Mouse (Mus musculus) neural tube, embryonic 14.5 days (tissue): ENCODE measurements around the gene H2-DMb2. TPM values are rescaled to one million over a fixed set of nuclear protein-coding genes. Genes with fewer than 3 reads are reported as not detected.
"Not testable (repeated sequence)": the region's sequence is repeated elsewhere in the genome, so short reads cannot be mapped to it uniquely, and the experiment has no call there.

Source experiments
- ATAC-seq: fragments of 200-750 bp; cut with Nextera tagmentation; 2 replicates; pipeline ENCODE4 v1.8.0; 2017; ENCODE audit warnings: low read depth, mild to moderate bottlenecking, moderate TSS enrichment, moderate library complexity
- H3K27ac ChIP-seq: fragments of 300-500 bp; sonication (generic); 2 replicates; pipeline ENCODE4 v1.5.1; 2014; ENCODE audit warnings: low read depth, mild to moderate bottlenecking, control low read depth, low read length, moderate library complexity, mixed read lengths
- H3K27me3 ChIP-seq: fragments of 300-500 bp; sonication (generic); 2 replicates; pipeline ENCODE4 v1.6.1; 2014; ENCODE audit warnings: low read length; ENCODE audit not compliant: control insufficient read depth, insufficient read depth
- H3K36me3 ChIP-seq: fragments of 300-500 bp; sonication (generic); 2 replicates; pipeline ENCODE4 v1.6.1; 2014; ENCODE audit warnings: low read length, mixed read lengths; ENCODE audit not compliant: control insufficient read depth, insufficient read depth
- H3K4me1 ChIP-seq: fragments of 300-500 bp; sonication (generic); 2 replicates; pipeline ENCODE4 v1.6.1; 2014; ENCODE audit warnings: low read length; ENCODE audit not compliant: control insufficient read depth, insufficient read depth
- H3K4me2 ChIP-seq: fragments of 300-500 bp; sonication (generic); 2 replicates; pipeline ENCODE4 v1.6.1; 2014; ENCODE audit warnings: mild to moderate bottlenecking, low read depth, low read length, control low read depth
- H3K4me3 ChIP-seq: fragments of 300-500 bp; sonication (generic); 2 replicates; pipeline ENCODE4 v1.5.1; 2014; ENCODE audit warnings: low read depth, low read length, control low read depth, mixed read lengths
- H3K9ac ChIP-seq: fragments of 300-500 bp; sonication (generic); replicated peaks from 2 replicates; pipeline ENCODE4 v1.6.1; 2014; ENCODE audit warnings: low read depth, mild to moderate bottlenecking, control low read depth, low read length, mixed read lengths
- H3K9me3 ChIP-seq: fragments of 300-500 bp; sonication (generic); 2 replicates; pipeline ENCODE4 v1.6.1; 2016; ENCODE audit warnings: low read length; ENCODE audit not compliant: control insufficient read depth
- WGBS: fragments of 180-500 bp; shearing (Covaris S2); extraction: QIAGEN DNeasy Blood & Tissue Kit; methylation state at CpG from one replicate; pipeline ENCODE4 v1.1.7; 2014; 5-methylcytosine and 5-hydroxymethylcytosine counted together
- polyA plus RNA-seq: library from polyadenylated mRNA; unstranded; fragments of >200 nt; fragmentation: Nextera tagmentation; extraction: Ambion mirVana; gene quantifications from 2 replicates; pipeline ENCODE4 v1.2.1, GENCODE M21; 2014

Gene H2-DMb2
- polyA plus RNA-seq, 1 experiment from 2014 or later, result 0.16 TPM

DNA sequence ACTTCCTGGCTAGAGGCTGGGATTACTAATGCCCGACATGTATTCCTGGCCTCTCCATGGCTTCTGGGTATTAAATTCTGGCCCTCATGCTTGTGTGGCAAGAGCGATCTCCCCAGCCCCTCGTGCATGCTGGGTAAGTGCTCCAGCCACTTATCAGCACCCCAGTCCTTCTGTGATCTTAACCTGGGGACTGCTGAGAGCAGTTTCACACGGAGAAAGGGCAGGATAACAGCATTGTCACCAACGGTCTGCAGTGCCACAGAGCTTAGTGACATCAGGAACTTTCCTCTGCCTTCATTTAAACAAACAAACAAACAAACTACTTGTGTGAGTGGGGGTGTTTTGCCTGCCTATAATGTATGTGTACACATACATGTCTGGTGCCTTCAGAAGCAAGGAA, 2.9 kb upstream of the H2-DMb2 start:
- no peak overlapping the region for H3K27ac ChIP-seq
- WGBS, result 12% methylated on average over 5 of the region's 5 CpGs
- H3K9ac ChIP-seq, result no peak overlapping the region
- H3K36me3 ChIP-seq, result no peaks in the 10 kb centered on the region
- H3K27me3 ChIP-seq, result peaks cover 21% of the 10 kb centered on the region
- no peak for ATAC-seq
- H3K4me3 ChIP-seq, result no peak overlapping the region
- 0 out of 2 replicates have a peak, but pooled peaks cover 3% of the 10 kb centered on the region for H3K4me1 ChIP-seq
- H3K4me2 ChIP-seq, result no peak overlapping the region
- no peaks in the 10 kb centered on the region for H3K9me3 ChIP-seq

DNA sequence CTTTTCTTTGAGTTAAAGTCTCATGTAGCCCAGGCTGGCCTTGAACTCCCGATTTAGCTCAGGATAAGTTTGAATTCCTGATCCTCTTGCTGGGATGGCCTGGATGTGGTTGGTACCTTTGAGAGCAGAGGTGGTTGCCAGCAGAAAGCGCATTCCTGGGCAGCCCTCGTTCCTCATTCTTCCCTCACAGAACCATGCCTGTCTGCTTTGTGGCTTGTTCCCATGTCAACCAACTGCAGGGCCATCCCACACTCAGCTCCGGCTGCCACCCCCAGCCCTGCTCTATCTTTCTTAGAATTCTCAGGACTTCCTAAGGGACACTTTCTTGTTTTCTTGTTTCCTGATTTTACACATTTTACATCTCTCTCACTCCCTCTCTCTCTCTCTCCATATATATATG, 1.7 kb upstream of the H2-DMb2 start:
- WGBS, result 51% methylated on average over 4 of the region's 4 CpGs

DNA sequence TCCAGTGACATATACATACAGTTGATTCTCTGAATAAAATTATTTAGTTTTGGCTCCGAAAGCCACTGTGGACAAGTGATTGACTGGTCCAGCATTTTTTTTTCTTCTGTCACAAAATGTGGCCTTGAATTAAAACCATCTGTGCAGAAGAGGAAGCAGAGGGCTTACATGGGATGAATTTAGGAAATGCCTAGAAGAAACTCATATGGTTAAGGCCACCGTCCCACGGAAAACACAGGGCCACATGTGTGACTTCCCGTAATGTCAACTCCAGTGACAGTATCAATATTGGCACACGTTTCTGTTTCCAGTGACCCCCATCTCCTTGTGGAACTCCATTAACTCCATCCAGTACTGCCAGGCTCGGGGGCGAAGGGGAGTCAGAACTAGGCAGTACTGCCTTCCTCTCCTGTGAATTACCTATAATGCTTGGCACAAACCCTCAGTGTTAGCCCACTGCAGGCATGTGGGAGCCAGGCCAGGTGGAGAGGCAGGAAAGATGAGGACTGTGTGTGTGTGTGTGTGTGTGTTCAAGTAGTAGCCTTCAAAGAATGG, 574 bp upstream of the H2-DMb2 start:
- Histone ChIP-seq H3K27ac (no peak overlapping the region), H3K9ac (no peak overlapping the region), H3K4me1 (0 out of 2 replicates have a peak, but pooled peaks cover 3% of the 10 kb centered on the region), H3K4me2 (no peak overlapping the region), H3K36me3 (no peaks in the 10 kb centered on the region), H3K9me3 (no peaks in the 10 kb centered on the region), H3K4me3 (no peak overlapping the region), H3K27me3 (peaks cover 21% of the 10 kb centered on the region)
- ATAC-seq, result no peak
- 82% methylated on average over 7 of the region's 7 CpGs for WGBS

More for the DNA sequence above, 1.7 kb upstream of the H2-DMb2 start:
- Histone ChIP-seq H3K4me1 (0 out of 2 replicates have a peak, but pooled peaks cover 3% of the 10 kb centered on the region), H3K36me3 (no peaks in the 10 kb centered on the region), H3K9ac (no peak overlapping the region), H3K9me3 (no peaks in the 10 kb centered on the region), H3K4me2 (no peak overlapping the region), H3K4me3 (no peak overlapping the region), H3K27ac (no peak overlapping the region), H3K27me3 (peaks cover 21% of the 10 kb centered on the region)
- no peak for ATAC-seq

DNA sequence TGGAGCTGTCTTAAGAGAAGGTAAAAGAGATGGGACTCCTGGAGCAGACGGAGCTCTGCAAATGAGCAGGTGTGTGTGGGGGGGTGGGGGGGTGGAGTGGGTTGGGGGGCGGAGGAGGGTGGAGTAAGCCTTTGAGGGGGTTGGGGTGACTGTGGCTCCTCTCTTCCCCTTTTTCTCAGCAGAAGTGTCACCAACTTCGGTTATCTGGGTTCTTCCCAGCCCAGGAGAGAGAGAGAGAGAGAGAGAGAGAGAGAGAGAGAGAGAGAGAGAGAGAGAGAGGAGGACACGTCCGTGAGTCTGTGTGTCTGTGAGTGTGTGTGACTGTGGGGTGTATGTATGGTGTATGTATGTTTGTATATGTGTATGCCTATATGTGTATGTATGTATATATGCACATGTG, 354 bp downstream of the H2-DMb2 start:
- 70% methylated on average over 3 of the region's 5 CpGs for WGBS
- Histone ChIP-seq H3K9me3 (no peaks in the 10 kb centered on the region), H3K4me3 (no peak overlapping the region), H3K9ac (no peak overlapping the region), H3K36me3 (no peaks in the 10 kb centered on the region), H3K27me3 (peaks cover 18% of the 10 kb centered on the region), H3K4me1 (0 out of 2 replicates have a peak, but pooled peaks cover 3% of the 10 kb centered on the region), H3K4me2 (no peak overlapping the region), H3K27ac (no peak overlapping the region)
- ATAC-seq, result no peak

DNA sequence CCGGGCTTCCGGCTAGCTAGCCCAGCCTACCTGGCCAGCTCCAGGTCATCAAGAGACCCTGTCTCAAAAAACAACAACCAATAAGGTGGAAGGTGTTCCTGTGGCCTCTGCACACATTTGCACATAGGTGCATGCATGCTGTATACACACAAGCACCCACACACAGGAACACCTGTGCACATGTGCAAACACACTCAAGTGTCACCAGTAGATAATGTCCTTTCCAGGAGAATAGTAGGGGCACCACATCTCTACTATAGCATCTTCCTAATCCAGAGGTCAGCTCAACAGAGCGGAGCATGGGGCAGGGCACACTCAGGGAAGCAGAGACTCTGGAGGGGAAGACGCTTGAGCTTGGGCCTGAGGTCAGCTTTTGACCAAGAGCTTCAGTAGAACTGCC, 1.1 kb downstream of the H2-DMb2 start:
- not testable (repeated sequence) for H3K9ac ChIP-seq, H3K4me1 ChIP-seq, H3K4me2 ChIP-seq, H3K9me3 ChIP-seq, ATAC-seq, H3K36me3 ChIP-seq, H3K27ac ChIP-seq, H3K4me3 ChIP-seq
- H3K27me3 ChIP-seq, result peaks cover 10% of the 10 kb centered on the region
- 88% methylated on average over 4 of the region's 4 CpGs for WGBS

DNA sequence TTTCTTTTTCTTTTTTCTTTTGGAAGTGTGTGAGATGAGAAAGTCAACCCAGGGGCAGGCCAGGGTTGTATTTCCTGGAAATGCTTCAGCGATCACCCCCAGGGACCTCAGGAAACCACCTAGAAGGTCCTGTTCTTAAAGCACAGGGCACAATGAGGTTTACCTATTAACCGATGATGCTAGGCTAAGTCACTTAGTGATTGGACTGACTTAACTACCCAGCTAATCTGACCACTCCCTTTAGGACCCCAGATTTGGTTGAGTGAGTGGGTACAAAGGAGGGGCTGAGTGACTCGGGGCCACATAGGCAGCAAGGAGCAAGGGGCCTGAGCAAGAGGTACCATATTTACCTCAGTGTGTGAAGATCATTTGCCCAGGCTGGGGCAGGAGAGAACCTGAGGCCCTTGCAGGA, 1.9 kb downstream of the H2-DMb2 start:
- Histone ChIP-seq H3K27ac (no peak overlapping the region), H3K36me3 (no peaks in the 10 kb centered on the region), H3K4me3 (no peak overlapping the region), H3K27me3 (peaks cover 5% of the 10 kb centered on the region; the same call in 1 of the 2 replicates), H3K4me2 (no peak overlapping the region), H3K9ac (no peak overlapping the region), H3K4me1 (no peaks in the 10 kb centered on the region), H3K9me3 (no peaks in the 10 kb centered on the region)
- ATAC-seq, result no peak
- 73% methylated on average over 3 of the region's 3 CpGs for WGBS

DNA sequence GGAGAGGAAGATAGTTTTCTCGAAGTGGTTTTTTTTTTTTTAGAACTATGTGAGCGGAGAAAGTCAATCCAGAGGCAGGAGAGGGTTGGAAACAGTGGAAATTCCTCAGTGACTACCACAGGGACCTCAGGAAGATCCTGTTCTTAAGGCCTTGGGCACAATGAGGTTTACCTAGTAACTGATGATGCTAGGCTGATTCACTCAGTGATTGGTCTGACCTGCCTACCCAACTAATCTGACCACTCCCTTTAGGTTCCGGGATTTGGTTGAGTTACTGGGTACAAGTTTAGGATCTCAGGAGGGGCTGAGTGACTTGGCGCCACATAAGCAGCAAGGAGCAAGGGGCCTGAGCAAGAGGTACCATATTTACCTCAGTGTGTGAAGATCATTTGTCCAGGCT, 9.8 kb downstream of the H2-DMb2 start, which contains the start of gene H2-DMb1:
TSS of gene H2-DMb1 (plus strand) at position 150 of the 400 bp plus-strand sequence.
- no peaks in the 10 kb centered on the region for H3K27me3 ChIP-seq
- H3K36me3 ChIP-seq, result no peaks in the 10 kb centered on the region
- ATAC-seq, result no peak
- no peaks in the 10 kb centered on the region for H3K4me1 ChIP-seq
- H3K27ac ChIP-seq, result no peak within 1 kb of the TSS
- no peak within 1 kb of the TSS for H3K9ac ChIP-seq
- no peak within 1 kb of the TSS for H3K4me3 ChIP-seq
- no peaks in the 10 kb centered on the region for H3K9me3 ChIP-seq
- 67% methylated on average over 4 of the region's 4 CpGs for WGBS
- no peak within 1 kb of the TSS for H3K4me2 ChIP-seq

DNA sequence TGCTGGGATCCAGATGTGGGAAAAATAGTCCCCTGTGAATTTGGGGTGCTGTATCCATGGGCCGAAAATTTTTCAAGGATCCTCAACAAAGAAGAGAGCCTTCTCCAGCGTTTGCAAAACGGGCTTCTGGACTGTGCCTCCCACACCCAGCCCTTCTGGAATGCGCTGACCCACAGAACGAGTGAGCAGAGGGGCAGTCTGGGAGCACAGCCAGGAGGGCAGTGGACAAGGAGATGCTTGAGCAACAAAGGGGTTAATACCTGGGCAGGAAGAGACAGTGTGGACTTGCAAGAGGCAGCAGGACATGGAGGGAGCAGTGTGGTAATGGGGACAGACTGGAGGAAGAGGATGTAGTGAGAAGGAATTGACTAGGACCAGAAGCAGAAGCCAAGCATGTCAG, 12.4 kb downstream of the H2-DMb2 start:
- WGBS, result 58% methylated on average over 5 of the region's 5 CpGs
- Histone ChIP-seq H3K36me3 (no peaks in the 10 kb centered on the region), H3K27ac (no peak overlapping the region), H3K4me2 (no peak overlapping the region), H3K9ac (no peak overlapping the region), H3K4me3 (no peak overlapping the region), H3K4me1 (no peaks in the 10 kb centered on the region), H3K9me3 (no peaks in the 10 kb centered on the region), H3K27me3 (no peaks in the 10 kb centered on the region)
- no peak for ATAC-seq

DNA sequence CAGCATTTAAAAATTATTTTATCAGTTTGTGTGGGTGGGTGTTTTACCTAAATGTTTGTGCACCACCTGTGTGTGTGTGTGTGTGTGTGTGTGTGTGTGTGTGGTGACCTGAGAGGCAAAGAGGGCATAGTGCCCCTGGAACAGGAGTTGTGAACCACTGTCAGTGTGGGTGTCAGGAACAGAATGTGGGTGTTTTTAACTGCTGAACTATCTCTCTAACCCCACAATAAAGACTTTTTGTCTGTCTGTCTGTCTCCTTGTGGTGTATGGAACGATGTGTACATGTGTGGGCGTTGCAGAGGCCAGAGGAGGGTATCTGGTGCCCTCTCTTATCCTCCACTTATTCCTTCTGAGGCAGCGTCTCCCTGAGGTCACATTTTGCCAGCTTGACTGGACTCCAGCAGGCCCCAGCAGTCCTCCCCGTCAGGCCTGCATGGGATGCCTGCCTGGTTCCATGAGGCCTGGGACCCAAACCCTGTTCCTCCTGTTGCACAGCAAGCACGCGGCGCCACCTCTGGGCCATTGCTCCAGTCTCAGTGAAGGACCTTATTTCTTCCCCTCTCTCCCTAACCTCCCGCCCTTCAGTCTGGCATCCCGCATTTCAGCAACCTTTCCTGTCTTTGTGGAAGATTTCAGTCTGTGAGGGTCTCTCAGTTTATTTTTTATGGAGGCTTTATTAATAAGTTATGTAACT, 21.2 kb downstream of the H2-DMb2 start:
- H3K27me3 ChIP-seq, result no peaks in the 10 kb centered on the region
- H3K9me3 ChIP-seq, result no peaks in the 10 kb centered on the region
- H3K9ac ChIP-seq, result no peak overlapping the region
- 45% methylated on average over 9 of the region's 9 CpGs for WGBS
- H3K36me3 ChIP-seq, result no peaks in the 10 kb centered on the region
- ATAC-seq, result no peak
- no peaks in the 10 kb centered on the region for H3K4me1 ChIP-seq
- no peak overlapping the region for H3K4me2 ChIP-seq
- no peak overlapping the region for H3K27ac ChIP-seq
- no peak overlapping the region for H3K4me3 ChIP-seq
